ENCODE assay signal across 30 mouse cellular contexts in the genomic region with DNA sequence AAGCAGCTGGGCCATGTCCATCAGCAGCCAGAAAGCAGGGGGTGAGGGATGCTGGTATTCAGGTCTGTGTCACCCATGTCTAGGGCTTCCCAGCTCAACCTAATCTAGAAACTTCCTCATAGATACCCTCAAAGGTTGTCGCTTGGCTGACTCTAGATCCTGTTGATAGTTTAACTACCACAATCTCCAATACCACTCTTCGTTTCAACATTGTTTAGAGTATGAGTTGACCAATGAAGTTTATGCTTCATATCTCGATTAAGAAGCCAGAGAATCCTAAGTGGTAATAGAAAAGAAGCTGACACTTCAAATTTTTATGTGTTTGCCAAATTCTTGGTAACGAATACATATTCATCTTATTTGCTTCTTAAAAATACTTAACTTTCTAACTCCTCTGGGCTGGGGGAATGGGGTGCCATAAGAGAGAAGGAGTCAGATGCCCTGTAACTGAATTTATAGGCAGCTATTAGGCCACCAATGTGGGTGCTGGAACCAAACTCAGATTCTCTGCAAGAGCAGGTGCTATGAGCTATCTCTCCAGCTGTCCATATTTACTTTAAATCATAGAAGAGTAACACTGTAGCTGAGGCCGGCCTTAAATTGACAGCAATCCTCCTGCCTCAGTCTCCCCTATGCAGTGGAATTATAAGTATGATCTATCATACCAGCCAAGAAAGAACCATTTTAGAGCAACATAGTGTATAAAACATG.
"Had no signal": no experiment of that assay in that cellular context is flagged by ENCODE, and none has a peak within 500 bp of the region (broad histone marks: within the 10 kb centered on the region; RNA-seq: fewer than 3 reads in every experiment).

No protein-coding gene starts in this region.

- H3K27ac ChIP-seq: limb, embryonic 10.5 days; limb, embryonic 12.5 days; limb, embryonic 13.5 days; limb, embryonic 15.5 days; liver, embryonic 12.5 days; liver, embryonic 13.5 days; liver, embryonic 14.5 days; liver, embryonic 15.5 days; lung, embryonic 15.5 days; macrophage; midbrain, embryonic 10.5 days; midbrain, embryonic 12.5 days; midbrain, embryonic 13.5 days; midbrain, embryonic 15.5 days had no signal

- H3K27me3 ChIP-seq: limb, embryonic 12.5 days; limb, embryonic 13.5 days; limb, embryonic 15.5 days; liver, embryonic 12.5 days; liver, embryonic 13.5 days; lung, embryonic 15.5 days; megakaryocyte, embryonic 14.5 days; midbrain, embryonic 12.5 days; midbrain, embryonic 15.5 days had no signal

- H3K36me3 ChIP-seq: limb, embryonic 10.5 days; limb, embryonic 12.5 days; limb, embryonic 15.5 days; liver, embryonic 13.5 days; liver, embryonic 15.5 days; lung, embryonic 15.5 days; midbrain, embryonic 10.5 days; midbrain, embryonic 12.5 days; midbrain, embryonic 13.5 days; midbrain, embryonic 15.5 days had no signal

- H3K9ac ChIP-seq: limb, embryonic 12.5 days; limb, embryonic 13.5 days; limb, embryonic 15.5 days; liver, embryonic 12.5 days; liver, embryonic 13.5 days; liver, embryonic 14.5 days; liver, embryonic 15.5 days; liver, postnatal 0 days; lung, embryonic 14.5 days; lung, embryonic 15.5 days; midbrain, embryonic 12.5 days; midbrain, embryonic 13.5 days; midbrain, embryonic 15.5 days had no signal

- ATAC-seq: liver, embryonic 12.5 days; liver, postnatal 0 days; lung, postnatal 0 days; midbrain, embryonic 13.5 days; midbrain, embryonic 15.5 days; midbrain, embryonic 16.5 days had no signal

- DNase-seq: left cerebral cortex, postnatal 4 days; liver; liver, embryonic 13.5 days; liver, postnatal 0 days; lung, adult 18-20 months; lung, adult 2 months; lung, embryonic 14.5 days; lung, postnatal 10 days; lung, postnatal 14 days; lung, postnatal 36 days; lung, postnatal 4 days; midbrain, embryonic 14.5 days had no signal

- H3K9me3 ChIP-seq: limb, embryonic 10.5 days; limb, embryonic 12.5 days; limb, embryonic 15.5 days; liver, embryonic 12.5 days; liver, embryonic 13.5 days; liver, embryonic 15.5 days; lung, embryonic 15.5 days; midbrain, embryonic 10.5 days; midbrain, embryonic 15.5 days had no signal

- H3K4me2 ChIP-seq: limb, embryonic 12.5 days; limb, embryonic 13.5 days; limb, embryonic 15.5 days; liver, embryonic 11.5 days; liver, embryonic 12.5 days; liver, embryonic 13.5 days; liver, embryonic 15.5 days; lung, embryonic 14.5 days; lung, embryonic 15.5 days; midbrain, embryonic 11.5 days; midbrain, embryonic 12.5 days; midbrain, embryonic 13.5 days; midbrain, embryonic 15.5 days had no signal

- H3K4me3 ChIP-seq: limb, embryonic 10.5 days; limb, embryonic 12.5 days; limb, embryonic 13.5 days; limb, embryonic 15.5 days; liver, embryonic 12.5 days; liver, embryonic 13.5 days; liver, embryonic 15.5 days; lung, embryonic 15.5 days; megakaryocyte, embryonic 14.5 days; midbrain, embryonic 10.5 days; midbrain, embryonic 12.5 days; midbrain, embryonic 13.5 days; midbrain, embryonic 15.5 days had no signal
